Mouse (Mus musculus) heart, postnatal 0 days (tissue): ENCODE results near the gene Zfp184.

Source experiments
- CTCF ChIP-seq: IDR thresholded peaks from 2 replicates; pipeline ENCODE4 v1.5.1; 2016; ENCODE audit warnings: antibody characterized with exemption, control low read depth, low read depth
- EP300 ChIP-seq: IDR thresholded peaks from 2 replicates; pipeline ENCODE4 v1.6.1; 2016; ENCODE audit warnings: antibody characterized with exemption, low read depth

DNA sequence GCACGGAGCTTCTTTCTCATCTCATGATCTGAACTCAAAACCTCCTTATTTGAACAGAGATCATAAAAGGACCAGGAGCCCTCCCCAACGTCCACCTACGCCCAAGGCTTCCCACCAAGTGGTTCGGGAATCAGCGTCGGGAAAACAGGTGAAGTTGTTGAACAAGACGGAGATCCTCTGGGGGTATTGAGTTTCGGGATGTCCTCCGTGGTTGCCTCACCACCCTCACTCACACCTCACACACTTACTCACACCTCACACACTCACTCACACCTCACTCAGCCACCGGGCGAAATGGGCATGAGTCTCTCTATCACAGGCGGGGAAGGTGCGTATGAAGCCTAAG is 51.9 kb downstream of the Zfp184 start:
- TF ChIP-seq CTCF: no peak
- no peak for TF ChIP-seq EP300
